In the genomic region with DNA sequence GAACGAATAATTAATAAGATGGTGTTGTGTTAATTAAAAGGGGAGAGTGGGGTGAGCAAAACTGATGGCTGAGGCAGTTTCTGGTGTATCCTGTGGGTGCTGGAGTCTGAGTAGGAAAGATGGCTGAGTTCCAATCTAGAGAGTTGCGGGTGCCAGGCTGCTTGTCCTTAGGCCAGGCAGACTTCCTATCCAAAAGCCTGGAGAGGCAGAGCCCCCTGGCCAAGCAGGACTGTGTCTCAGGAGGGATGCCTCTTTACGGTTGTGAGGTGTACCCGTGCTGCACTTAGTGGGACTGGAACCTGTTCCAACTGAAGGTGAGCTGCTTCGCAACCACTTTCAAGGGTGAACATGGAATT, we compare ENCODE assay signal across 14 mouse cellular contexts.
DNase-seq lines count a peak whose midpoint lies in the region.
"Had no signal": no experiment of that assay in that cellular context is flagged by ENCODE, and none has a peak within 500 bp of the region (broad histone marks: within the 10 kb centered on the region; RNA-seq: fewer than 3 reads in every experiment).

No protein-coding gene starts in this region.

- intact Hi-C loops in heart, postnatal 25 days (cut with DNase I) = no loop called here

- peak; percentile 51 to 52 for DNase-seq in cerebellum, postnatal 10 days
- DNase-seq in cerebellum, adult 9-11 months = no peak
- peak; percentile 7 for DNase-seq in heart, postnatal 4 days
- DNase-seq in heart, postnatal 25 days (ENCODE audit: low spot score) = no peak
- DNase-seq in lung, postnatal 10 days = peak; percentile 12
- DNase-seq in lung, postnatal 4 days = no peak
- no peak for DNase-seq in neural tube, embryonic 10.5 days (ENCODE audit: extremely low spot score, low spot score)
- DNase-seq: cerebellum, adult 18-20 months; cerebellum, postnatal 36 days; gastrocnemius, postnatal 10 days; gastrocnemius, postnatal 36 days; heart, adult 2 months; heart, postnatal 14 days; kidney, adult 11 months had no signal

Comparison
In these comparisons a context has a peak if more than half of its experiments do, and no peak if none do; other contexts are left out.
1. DNase-seq: peak in cerebellum, postnatal 10 days (2 of 2), heart, postnatal 4 days (single experiment) and lung, postnatal 10 days (single experiment); none in cerebellum, adult 9-11 months (single experiment), heart, postnatal 25 days (single experiment), lung, postnatal 4 days (0 of 2) and neural tube, embryonic 10.5 days (single experiment).